In genomic region chr14:25498367-25498766, GRCm38 (mm10) we compare ENCODE assay signal across 9 mouse cellular contexts. TPM values are rescaled to one million over a fixed set of nuclear protein-coding genes. Genes with fewer than 3 reads are reported as not detected.
DNase-seq lines count a peak whose midpoint lies in the region; ATAC-seq lines count a peak whose summit lies in the region.
"Had no signal": no experiment of that assay in that cellular context is flagged by ENCODE, and none has a peak within 500 bp of the region (broad histone marks: within the 10 kb centered on the region; RNA-seq: fewer than 3 reads in every experiment).

No protein-coding gene starts in this region.

- H3K27ac ChIP-seq in kidney, embryonic 15.5 days = peak overlapping the region; percentile 70
- H3K27ac ChIP-seq in forebrain, embryonic 15.5 days (replicated peaks) = peak overlapping the region; percentile 86
- H3K27ac ChIP-seq in limb, embryonic 10.5 days = peak overlapping the region; percentile 63
- peak overlapping the region; percentile 89 for H3K27ac ChIP-seq in neural tube, embryonic 13.5 days (replicated peaks)
- H3K27ac ChIP-seq: macrophage had no signal

- H3K4me3 ChIP-seq in kidney, embryonic 15.5 days (replicated peaks) = no peak overlapping the region
- no peak overlapping the region for H3K4me3 ChIP-seq in forebrain, embryonic 15.5 days
- no peak overlapping the region for H3K4me3 ChIP-seq in limb, embryonic 10.5 days
- H3K4me3 ChIP-seq in neural tube, embryonic 13.5 days = no peak overlapping the region

- 32% methylated on average over 7 of the region's 7 CpGs for WGBS in kidney, embryonic 15.5 days
- WGBS in forebrain, embryonic 15.5 days = 10% methylated on average over 7 of the region's 7 CpGs
- 23% methylated on average over 7 of the region's 7 CpGs for WGBS in limb, embryonic 10.5 days
- whole genome bisulfite sequencing in neural tube, embryonic 13.5 days = 7% methylated on average over 7 of the region's 7 CpGs

- no peak overlapping the region for H3K4me2 ChIP-seq in kidney, embryonic 15.5 days
- H3K4me2 ChIP-seq in forebrain, embryonic 15.5 days (replicated peaks) = no peak overlapping the region
- peak overlapping the region; percentile 22 for H3K4me2 ChIP-seq in neural tube, embryonic 13.5 days

- no peaks in the 10 kb centered on the region for H3K27me3 ChIP-seq in kidney, embryonic 15.5 days
- H3K27me3 ChIP-seq in forebrain, embryonic 15.5 days = no peaks in the 10 kb centered on the region
- H3K27me3 ChIP-seq in limb, embryonic 10.5 days (ENCODE audit: low read depth, poor library complexity, severe bottlenecking) = no peaks in the 10 kb centered on the region
- H3K27me3 ChIP-seq in neural tube, embryonic 13.5 days = no peaks in the 10 kb centered on the region

- H3K4me1 ChIP-seq in kidney, embryonic 15.5 days = peaks cover 81% of the 10 kb centered on the region
- H3K4me1 ChIP-seq in forebrain, embryonic 15.5 days = peaks cover 83% of the 10 kb centered on the region
- H3K4me1 ChIP-seq in limb, embryonic 10.5 days = peaks cover 85% of the 10 kb centered on the region
- peaks cover 90% of the 10 kb centered on the region for H3K4me1 ChIP-seq in neural tube, embryonic 13.5 days (replicated peaks)

- H3K9me3 ChIP-seq in kidney, embryonic 15.5 days (replicated peaks) = no peaks in the 10 kb centered on the region
- H3K9me3 ChIP-seq in forebrain, embryonic 15.5 days = no peaks in the 10 kb centered on the region
- H3K9me3 ChIP-seq in limb, embryonic 10.5 days (replicated peaks) = no peaks in the 10 kb centered on the region
- H3K9me3 ChIP-seq in neural tube, embryonic 13.5 days = no peaks in the 10 kb centered on the region

- no peak overlapping the region for H3K9ac ChIP-seq in kidney, embryonic 15.5 days
- H3K9ac ChIP-seq in forebrain, embryonic 15.5 days (replicated peaks) = peak overlapping the region; percentile 30; the same call in 1 of the 2 replicates
- 0 out of 2 replicates have a peak overlapping the region, but pooled peaks have one; percentile 59 for H3K9ac ChIP-seq in neural tube, embryonic 13.5 days

- ATAC-seq in kidney, embryonic 15.5 days (replicated peaks; ENCODE audit: low FRiP score) = no peak
- ATAC-seq in forebrain, embryonic 15.5 days (replicated peaks) = no peak
- peak; percentile 47; the same call in 1 of the 2 replicates for ATAC-seq in neural tube, embryonic 13.5 days (ENCODE audit: low read depth)
- ATAC-seq in frontal cortex, adult (ENCODE audit: low TSS enrichment) = no peak

- DNase-seq in kidney, postnatal 10 days = no peak
- DNase-seq in limb, embryonic 10.5 days (ENCODE audit: low spot score) = peak; percentile 51
- no peak for DNase-seq in spleen, adult 12 weeks (ENCODE audit: low spot score)
- DNase-seq: kidney, postnatal 14 days had no signal

- peaks cover 12% of the 10 kb centered on the region for H3K36me3 ChIP-seq in kidney, embryonic 15.5 days
- peaks cover 1% of the 10 kb centered on the region; the same call in 1 of the 2 replicates for H3K36me3 ChIP-seq in forebrain, embryonic 15.5 days
- H3K36me3 ChIP-seq in limb, embryonic 10.5 days = peaks cover 21% of the 10 kb centered on the region
- peaks cover 10% of the 10 kb centered on the region for H3K36me3 ChIP-seq in neural tube, embryonic 13.5 days

RNA-seq across cellular contexts. Expression of gene Zmiz1, which starts 39.4 kb away (rescaled TPM):
- polyA plus RNA-seq in kidney, embryonic 15.5 days (2015; fragmentation: Nextera tagmentation; extraction: Ambion mirVana) = 41.8 and 47.3 TPM in 2 replicates
- polyA plus RNA-seq in forebrain, embryonic 15.5 days (2015; fragmentation: Nextera tagmentation; extraction: Ambion mirVana) = 57.5 and 63.9 TPM in 2 replicates
- polyA plus RNA-seq in limb, embryonic 10.5 days (2016; fragmentation: Nextera tagmentation; extraction: Ambion mirVana) = 43.8 and 55.5 TPM in 2 replicates
- 57.2 and 66.2 TPM in 2 replicates for polyA plus RNA-seq in neural tube, embryonic 13.5 days (2015; fragmentation: Nextera tagmentation; extraction: Ambion mirVana)
